Mouse (Mus musculus) brain, adult 10 weeks (tissue): ENCODE measurements around the gene Scnm1. TPM values are rescaled to one million over a fixed set of nuclear protein-coding genes. Genes with fewer than 3 reads are reported as not detected.

Experiments used
- polyA plus RNA-seq: library from polyadenylated mRNA; stranded (reverse); fragments of 350-450 nt; fragmentation: Illumina TruSeq; extraction: RNeasy Lipid Tissue Mini Kit (QIAGEN cat#74804); gene quantifications from one replicate; pipeline ENCODE4 v1.2.3, GENCODE M21; 2015; ENCODE audit warnings: low read depth, low replicate concordance

The Scnm1 gene
- 83.6 TPM for polyA plus RNA-seq

GRCm38 (mm10) chr3:95133680-95134101 lies at the start of gene Scnm1, which contains the start of gene Lysmd1:
Scnm1 (minus strand) TSS chr3:95134011.
Lysmd1 (plus strand) TSS chr3:95134088.

DNA sequence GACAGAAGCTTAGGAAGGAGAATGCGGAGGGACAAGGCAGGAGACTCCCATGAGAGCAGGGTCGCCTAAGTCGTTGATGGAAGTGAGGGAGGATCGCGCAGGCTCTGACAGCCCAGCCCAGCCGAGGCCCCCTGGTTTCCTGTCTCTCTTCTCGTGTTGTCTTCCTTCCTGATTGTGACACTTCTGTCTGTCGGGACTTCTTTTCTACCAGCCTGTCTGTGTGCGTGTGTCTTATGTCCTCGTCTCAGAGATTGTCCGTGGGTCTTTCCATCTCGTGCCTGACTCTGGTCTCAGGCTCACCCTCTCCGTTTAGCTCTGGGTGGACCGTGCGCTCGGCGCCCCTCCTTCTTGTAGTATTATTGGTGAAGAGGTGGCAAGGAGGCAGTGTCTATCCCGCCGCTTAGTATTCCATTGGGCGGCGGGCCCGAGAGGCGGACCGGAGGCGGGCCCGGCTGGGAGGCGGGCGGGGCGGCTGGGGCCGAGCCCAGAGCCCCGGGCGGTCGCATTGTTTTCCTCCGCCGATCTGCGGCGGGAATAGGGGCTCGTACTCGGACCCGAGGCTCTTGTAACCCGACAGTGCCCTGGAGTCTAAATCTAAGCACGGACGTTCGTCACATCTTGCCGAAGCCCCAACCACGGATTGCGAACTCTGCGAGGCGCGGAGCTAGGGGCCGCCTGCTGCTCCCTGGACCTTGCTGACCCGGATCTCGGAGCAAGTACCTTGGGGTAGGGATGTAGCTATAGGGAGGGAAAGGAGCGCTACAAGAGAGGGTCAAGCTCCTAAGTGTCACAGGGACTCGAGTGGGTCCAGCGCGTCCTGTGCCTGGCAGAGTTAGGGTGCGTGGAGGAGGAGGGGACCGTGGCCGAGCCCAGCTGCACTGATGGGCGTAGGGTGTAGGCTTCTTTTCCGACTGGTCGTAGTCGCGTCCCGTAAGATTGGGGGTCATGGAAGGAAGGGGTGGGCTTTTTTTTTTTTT lies 26.5 kb upstream of the Scnm1 start, which contains the start of gene Sema6c:
Sema6c (plus strand) TSS at position 471 of the 977 bp plus-strand sequence.

GRCm38 (mm10) chr3:95141952-95142616 lies 8.3 kb upstream of the Scnm1 start, which contains the start of gene Tnfaip8l2:
Tnfaip8l2 (minus strand) TSS chr3:95142360.

DNA sequence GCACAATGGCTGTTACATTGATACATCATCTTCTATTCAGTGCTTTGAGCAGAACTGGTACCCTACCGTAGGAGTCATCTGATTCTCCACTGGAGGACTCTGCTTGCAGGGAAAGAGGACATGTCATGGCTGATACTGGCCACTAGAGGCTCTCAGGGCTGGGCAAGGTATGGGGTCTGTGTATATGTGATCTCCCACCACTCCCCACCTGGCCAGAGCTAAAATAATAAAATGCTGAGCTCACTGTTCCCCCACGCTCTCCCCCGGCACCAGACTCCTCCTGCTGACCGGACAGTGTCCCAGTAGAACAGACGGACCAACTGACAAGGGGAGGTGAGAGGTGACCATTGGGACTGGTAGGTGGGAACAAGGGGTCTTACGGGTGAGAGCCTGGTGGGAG lies 9.6 kb downstream of the Scnm1 start, which contains the start of gene Tmod4:
Tmod4 (plus strand) TSS at position 231 of the 400 bp plus-strand sequence.

DNA sequence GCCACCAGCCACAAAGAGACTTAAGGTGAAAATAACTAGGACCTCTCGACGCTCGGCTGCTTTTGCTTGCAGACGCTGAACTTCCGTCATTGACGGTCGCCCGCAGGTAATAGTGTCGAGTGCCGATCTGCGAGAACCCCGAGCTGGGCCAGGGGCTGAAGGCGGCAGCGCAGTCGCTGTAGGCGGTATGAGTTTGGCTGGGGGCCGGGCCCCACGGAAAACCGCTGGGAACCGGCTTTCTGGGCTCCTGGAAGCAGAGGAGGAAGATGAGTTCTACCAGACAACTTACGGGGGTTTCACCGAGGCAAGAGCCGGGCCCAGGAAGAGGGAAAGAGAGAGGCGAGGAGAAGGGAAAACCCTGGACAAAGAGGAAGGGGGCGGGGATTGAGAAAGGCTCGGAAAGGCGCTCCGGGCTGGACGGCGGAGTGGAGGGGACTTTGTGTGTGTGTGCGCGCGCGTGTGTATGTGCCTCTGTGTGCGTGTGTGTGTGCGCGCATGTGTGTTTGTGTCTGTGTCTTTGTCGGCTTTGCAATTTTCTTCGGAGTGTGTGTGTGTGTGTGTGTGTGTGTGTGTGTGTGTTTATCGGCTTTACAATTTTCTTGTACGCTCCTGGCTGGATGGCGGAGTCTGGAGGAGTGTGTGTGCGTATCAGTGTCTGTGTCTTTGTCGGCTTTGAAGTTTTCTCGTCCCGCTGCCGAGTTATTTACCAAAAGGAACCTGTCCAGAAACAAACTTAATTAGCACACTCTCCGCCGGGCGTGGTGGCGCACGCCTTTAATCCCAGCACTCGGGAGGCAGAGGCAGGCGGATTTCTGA lies 22.7 kb downstream of the Scnm1 start, which contains the start of gene Vps72:
Vps72 (plus strand) TSS at position 112 of the 816 bp plus-strand sequence.

GRCm38 (mm10) chr3:95106338-95107117 lies 27.3 kb downstream of the Scnm1 start, which contains the start of gene Pip5k1a:
Pip5k1a (minus strand) TSS chr3:95106930.

Other genes with a start within 250 kb of the Scnm1 start
- gene Psmb4, start 247.1 kb downstream of the Scnm1 start, polyA plus RNA-seq: 315 TPM
- 17.2 TPM for gene Selenbp1, start 201.0 kb downstream of the Scnm1 start, polyA plus RNA-seq
- 16.9 TPM for gene Rfx5, start 179.9 kb downstream of the Scnm1 start, polyA plus RNA-seq
- 41.1 TPM for gene Pi4kb, start 159.3 kb downstream of the Scnm1 start, polyA plus RNA-seq
- gene Zfp687, start 118.6 kb downstream of the Scnm1 start, polyA plus RNA-seq: 16.9 TPM
- 176 TPM for gene Psmd4, start 91.4 kb downstream of the Scnm1 start, polyA plus RNA-seq
- 44.0 TPM for gene Pip5k1a, start 27.1 kb downstream of the Scnm1 start, polyA plus RNA-seq
- 44.7 TPM for gene Vps72, start 23.0 kb downstream of the Scnm1 start, polyA plus RNA-seq
- 1.2 TPM for gene Tmod4, start 9.5 kb downstream of the Scnm1 start, polyA plus RNA-seq
- gene Lysmd1, start 77 bp upstream of the Scnm1 start, polyA plus RNA-seq: 24.7 TPM
- gene Tnfaip8l2, start 8.3 kb upstream of the Scnm1 start, polyA plus RNA-seq: 5.0 TPM
- gene Sema6c, start 26.4 kb upstream of the Scnm1 start, polyA plus RNA-seq: 14.4 TPM
- gene Gabpb2, start 83.9 kb upstream of the Scnm1 start, polyA plus RNA-seq: 7.1 TPM
- gene Cdc42se1, start 94.7 kb upstream of the Scnm1 start, polyA plus RNA-seq: 68.9 TPM
- gene Mllt11, start 98.2 kb upstream of the Scnm1 start, polyA plus RNA-seq: 414 TPM
- 0.30 TPM for gene Gm128, start 107.6 kb upstream of the Scnm1 start, polyA plus RNA-seq
- not detected for gene Bnipl, start 117.2 kb upstream of the Scnm1 start, polyA plus RNA-seq
- gene Mindy1, start 147.3 kb upstream of the Scnm1 start, polyA plus RNA-seq: 26.8 TPM
- gene Prune1, start 148.1 kb upstream of the Scnm1 start, polyA plus RNA-seq: 23.6 TPM
- 0.73 TPM for gene Anxa9, start 173.2 kb upstream of the Scnm1 start, polyA plus RNA-seq
- 101 TPM for gene Cers2, start 180.8 kb upstream of the Scnm1 start, polyA plus RNA-seq
- gene Setdb1, start 223.2 kb upstream of the Scnm1 start, polyA plus RNA-seq: 22.1 TPM